Mouse (Mus musculus) cortical plate, adult 2 months (tissue): ENCODE measurements around the gene Ucn2.

Experiments used
- CTCF ChIP-seq: fragments of 200-500 bp; IDR thresholded peaks from 2 replicates; pipeline ENCODE4 v1.5.1; 2011; ENCODE audit warnings: mild to moderate bottlenecking, control low read depth, low read length; ENCODE audit not compliant: insufficient read depth; ENCODE audit errors: extremely low read depth
- POLR2A ChIP-seq: fragments of 200-500 bp; IDR thresholded peaks from 2 replicates; pipeline ENCODE4 v1.6.1; 2011; ENCODE audit warnings: mild to moderate bottlenecking, low read length, control low read depth; ENCODE audit not compliant: insufficient read depth; ENCODE audit errors: extremely low read depth

DNA sequence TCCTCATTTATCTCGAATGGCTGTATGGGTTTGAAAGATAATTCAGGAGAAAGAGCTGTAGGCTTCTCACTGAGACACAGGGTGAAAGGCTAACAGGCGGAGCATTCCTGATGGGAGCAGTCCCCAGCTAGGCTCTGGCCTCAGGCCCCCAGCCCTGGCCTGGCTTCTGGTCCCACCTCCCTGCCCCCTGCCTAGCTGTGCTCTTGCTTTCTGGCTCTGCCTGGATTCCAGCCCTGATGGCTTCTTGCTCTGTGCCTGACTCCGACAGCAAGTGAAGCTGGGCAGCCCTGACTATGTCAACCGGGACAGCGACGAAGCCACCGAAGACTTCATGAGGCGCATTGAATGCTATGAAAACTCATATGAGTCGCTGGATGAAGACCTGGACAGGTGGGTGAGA is 22.3 kb downstream of the Ucn2 start:
- no peak for TF ChIP-seq POLR2A
- TF ChIP-seq CTCF, result no peak
